Mouse (Mus musculus): ENCODE data around the gene Hic1. TPM values are rescaled to one million over a fixed set of nuclear protein-coding genes. Genes with fewer than 3 reads are reported as not detected.

Gene Hic1
- polyA plus RNA-seq, 1 experiment from 2014 or later, result 9.9 TPM

DNA sequence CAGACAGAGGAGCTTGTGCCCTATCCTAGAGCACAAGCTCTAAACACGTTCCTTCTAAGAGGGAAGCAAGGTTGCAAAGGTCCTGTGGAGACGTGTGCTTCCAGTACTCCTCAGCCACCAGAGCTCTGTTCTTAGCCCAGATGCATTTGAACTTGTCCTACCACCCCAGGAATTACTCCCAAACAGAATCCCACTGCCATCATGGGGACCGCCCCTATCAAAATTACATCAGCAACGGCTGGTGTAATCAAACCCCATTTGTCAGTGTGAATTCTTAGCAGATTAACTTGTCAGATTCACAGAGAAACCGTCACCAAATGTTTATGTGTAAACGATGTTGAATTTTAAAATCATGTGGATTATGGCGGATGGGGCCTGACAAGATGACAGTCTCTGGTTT lies 8.4 kb downstream of the Hic1 start:
- peaks cover 22% of the 10 kb centered on the region for H3K36me3 ChIP-seq (ENCODE audit: insufficient read depth, low read length)
- no peak for ATAC-seq
- H3K4me3 ChIP-seq (ENCODE audit: low read depth, low read length), result no peak overlapping the region
- TF ChIP-seq CTCF (IDR thresholded peaks at IDR 0.05) (no peak), EP300 (IDR thresholded peaks at IDR 0.05) (no peak)
- no peak for DNase-seq (ENCODE audit: low spot score)
- WGBS, result 66% methylated on average over 7 of the region's 7 CpGs
- no peak overlapping the region for H3K9ac ChIP-seq (replicated peaks; ENCODE audit: low read depth)
- H3K4me2 ChIP-seq (replicated peaks; ENCODE audit: low read depth, low read length), result no peak overlapping the region
- no peaks in the 10 kb centered on the region for H3K9me3 ChIP-seq (ENCODE audit: low read length)
- peak overlapping the region; percentile 62; the same call in 1 of the 2 replicates for H3K27ac ChIP-seq (ENCODE audit: low read length)
- no peaks in the 10 kb centered on the region for H3K27me3 ChIP-seq (replicated peaks; ENCODE audit: insufficient read depth, low read length)
- peaks cover 14% of the 10 kb centered on the region; the same call in 1 of the 2 replicates for H3K4me1 ChIP-seq (ENCODE audit: insufficient read depth, low read depth, low read length)

GRCm38 (mm10) chr11:75159564-75159963 lies 9.8 kb downstream of the Hic1 start:
- Histone ChIP-seq H3K4me1 (ENCODE audit: insufficient read depth, low read depth, low read length) (peaks cover 11% of the 10 kb centered on the region; the same call in 1 of the 2 replicates), H3K27me3 (replicated peaks; ENCODE audit: insufficient read depth, low read length) (no peaks in the 10 kb centered on the region), H3K27ac (ENCODE audit: low read length) (no peak overlapping the region), H3K9me3 (ENCODE audit: low read length) (no peaks in the 10 kb centered on the region), H3K9ac (replicated peaks; ENCODE audit: low read depth) (no peak overlapping the region), H3K4me3 (ENCODE audit: low read depth, low read length) (no peak overlapping the region), H3K4me2 (replicated peaks; ENCODE audit: low read depth, low read length) (no peak overlapping the region), H3K36me3 (ENCODE audit: insufficient read depth, low read length) (peaks cover 22% of the 10 kb centered on the region)
- TF ChIP-seq CTCF (IDR thresholded peaks at IDR 0.05), result peak; percentile 75
- TF ChIP-seq EP300 (IDR thresholded peaks at IDR 0.05), result no peak
- DNase-seq (ENCODE audit: low spot score) (peak; percentile 43), ATAC-seq (no peak)
- 53% methylated on average over 2 of the region's 2 CpGs for WGBS

DNA sequence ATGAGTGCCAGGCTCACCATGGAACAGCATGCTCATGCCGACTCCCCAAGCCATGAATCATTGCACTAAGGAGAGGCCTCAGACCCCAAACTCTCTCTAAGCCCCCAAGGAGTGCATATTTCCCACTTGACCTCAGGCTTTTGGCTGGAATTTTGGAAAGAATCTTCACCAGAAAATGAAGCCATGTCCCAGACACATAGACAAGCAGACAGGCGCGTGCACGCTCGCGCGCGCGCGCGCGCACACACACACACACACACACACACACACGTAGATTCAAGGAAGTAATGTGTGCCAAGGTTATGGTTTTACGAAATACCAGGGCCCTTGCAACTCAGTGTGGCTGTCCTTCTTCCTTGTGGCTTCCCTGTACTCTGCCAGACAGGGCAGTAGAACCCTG lies 10.9 kb downstream of the Hic1 start:
- WGBS, result 67% methylated on average over 14 of the region's 14 CpGs
- Histone ChIP-seq H3K9ac (replicated peaks; ENCODE audit: low read depth) (no peak overlapping the region), H3K36me3 (ENCODE audit: insufficient read depth, low read length) (peaks cover 13% of the 10 kb centered on the region), H3K4me3 (ENCODE audit: low read depth, low read length) (no peak overlapping the region), H3K27ac (ENCODE audit: low read length) (0 out of 2 replicates have a peak overlapping the region, but pooled peaks have one; percentile 33), H3K27me3 (replicated peaks; ENCODE audit: insufficient read depth, low read length) (no peaks in the 10 kb centered on the region), H3K4me1 (ENCODE audit: insufficient read depth, low read depth, low read length) (peaks cover 12% of the 10 kb centered on the region; the same call in 1 of the 2 replicates), H3K9me3 (ENCODE audit: low read length) (no peaks in the 10 kb centered on the region), H3K4me2 (replicated peaks; ENCODE audit: low read depth, low read length) (no peak overlapping the region)
- TF ChIP-seq CTCF (IDR thresholded peaks at IDR 0.05) (no peak), EP300 (IDR thresholded peaks at IDR 0.05) (no peak)
- ATAC-seq (peak; percentile 9; the same call in 1 of the 2 replicates), DNase-seq (ENCODE audit: low spot score) (peak; percentile 68)

GRCm38 (mm10) chr11:75157901-75158300 lies 11.4 kb downstream of the Hic1 start:
- Histone ChIP-seq H3K27me3 (replicated peaks; ENCODE audit: insufficient read depth, low read length) (no peaks in the 10 kb centered on the region), H3K4me2 (replicated peaks; ENCODE audit: low read depth, low read length) (no peak overlapping the region), H3K9ac (replicated peaks; ENCODE audit: low read depth) (no peak overlapping the region), H3K36me3 (ENCODE audit: insufficient read depth, low read length) (peaks cover 9% of the 10 kb centered on the region), H3K4me1 (ENCODE audit: insufficient read depth, low read depth, low read length) (peaks cover 15% of the 10 kb centered on the region; the same call in 1 of the 2 replicates), H3K9me3 (ENCODE audit: low read length) (no peaks in the 10 kb centered on the region), H3K27ac (ENCODE audit: low read length) (no peak overlapping the region), H3K4me3 (ENCODE audit: low read depth, low read length) (no peak overlapping the region)
- no peak for TF ChIP-seq EP300 (IDR thresholded peaks at IDR 0.05)
- TF ChIP-seq CTCF (IDR thresholded peaks at IDR 0.05), result no peak
- ATAC-seq (no peak), DNase-seq (ENCODE audit: low spot score) (no peak)
- 32% methylated on average over 2 of the region's 2 CpGs for WGBS

DNA sequence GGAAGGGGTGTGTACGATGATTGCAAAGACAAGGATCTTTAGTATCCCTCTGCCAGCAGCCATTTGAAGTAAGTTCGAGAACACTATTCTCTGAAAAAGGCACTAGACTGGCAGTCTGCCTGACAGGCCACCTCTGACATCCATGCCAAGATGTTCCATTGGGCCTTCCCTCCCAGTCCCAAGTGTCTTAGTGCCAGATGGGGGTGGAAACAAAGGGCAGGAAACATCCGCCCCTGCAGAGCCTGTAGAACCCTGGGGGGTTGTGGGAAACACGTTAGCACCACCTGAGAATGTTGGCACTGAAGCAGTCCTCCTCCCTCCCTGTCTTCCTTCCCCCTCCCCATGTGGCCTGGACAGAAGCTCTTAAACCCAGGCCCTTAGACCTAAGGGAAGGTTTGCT lies 12.3 kb downstream of the Hic1 start:
- Histone ChIP-seq H3K4me3 (ENCODE audit: low read depth, low read length) (no peak overlapping the region), H3K9ac (replicated peaks; ENCODE audit: low read depth) (no peak overlapping the region), H3K9me3 (ENCODE audit: low read length) (no peaks in the 10 kb centered on the region), H3K27me3 (replicated peaks; ENCODE audit: insufficient read depth, low read length) (no peaks in the 10 kb centered on the region), H3K4me2 (replicated peaks; ENCODE audit: low read depth, low read length) (no peak overlapping the region), H3K27ac (ENCODE audit: low read length) (0 out of 2 replicates have a peak overlapping the region, but pooled peaks have one; percentile 35), H3K4me1 (ENCODE audit: insufficient read depth, low read depth, low read length) (peaks cover 15% of the 10 kb centered on the region; the same call in 1 of the 2 replicates), H3K36me3 (ENCODE audit: insufficient read depth, low read length) (0 out of 2 replicates have a peak, but pooled peaks cover 5% of the 10 kb centered on the region)
- TF ChIP-seq CTCF (IDR thresholded peaks at IDR 0.05), result no peak
- TF ChIP-seq EP300 (IDR thresholded peaks at IDR 0.05), result no peak
- ATAC-seq, result no peak
- WGBS, result 36% methylated on average over 4 of the region's 4 CpGs
- no peak for DNase-seq (ENCODE audit: low spot score)

GRCm38 (mm10) chr11:75156416-75156815 lies 12.9 kb downstream of the Hic1 start:
- no peak for ATAC-seq
- Histone ChIP-seq H3K27ac (ENCODE audit: low read length) (peak overlapping the region; percentile 52; the same call in 1 of the 2 replicates), H3K9me3 (ENCODE audit: low read length) (no peaks in the 10 kb centered on the region), H3K27me3 (replicated peaks; ENCODE audit: insufficient read depth, low read length) (no peaks in the 10 kb centered on the region), H3K9ac (replicated peaks; ENCODE audit: low read depth) (no peak overlapping the region), H3K4me3 (ENCODE audit: low read depth, low read length) (no peak overlapping the region), H3K36me3 (ENCODE audit: insufficient read depth, low read length) (0 out of 2 replicates have a peak, but pooled peaks cover 5% of the 10 kb centered on the region), H3K4me2 (replicated peaks; ENCODE audit: low read depth, low read length) (no peak overlapping the region), H3K4me1 (ENCODE audit: insufficient read depth, low read depth, low read length) (peaks cover 15% of the 10 kb centered on the region; the same call in 1 of the 2 replicates)
- peak; percentile 57 for DNase-seq (ENCODE audit: low spot score)
- 32% methylated on average over 5 of the region's 5 CpGs for WGBS
- TF ChIP-seq CTCF (IDR thresholded peaks at IDR 0.05) (no peak), EP300 (IDR thresholded peaks at IDR 0.05) (no peak)
